Mouse (Mus musculus) limb, embryonic 14.5 days (tissue): ENCODE data around the gene Fbxl13. TPM values are rescaled to one million over a fixed set of nuclear protein-coding genes. Genes with fewer than 3 reads are reported as not detected.
A peak's percentile ranks its signal among the peaks of the same experiment; 100 is the strongest.

ENCODE experiments used
- ATAC-seq: fragments of 200-750 bp; cut with Nextera tagmentation; 2 replicates; pipeline ENCODE4 v1.8.0; 2017; ENCODE audit warnings: low read depth, moderate number of reproducible peaks, moderate TSS enrichment; ENCODE audit not compliant: low FRiP score
- DNase-seq: peaks from one replicate; pipeline ENCODE4 v3.0.0-alpha.2; 2015; ENCODE audit warnings: low spot score
- H3K27ac ChIP-seq: fragments of 300-500 bp; sonication (generic); replicated peaks from 2 replicates; pipeline ENCODE4 v1.5.1; 2014; ENCODE audit warnings: low read depth, mild to moderate bottlenecking, low read length, moderate library complexity, mixed read lengths
- H3K27me3 ChIP-seq: fragments of 300-500 bp; sonication (generic); 2 replicates; pipeline ENCODE4 v1.6.1; 2014; ENCODE audit warnings: low read length, mixed read lengths; ENCODE audit not compliant: control insufficient read depth, insufficient read depth
- H3K36me3 ChIP-seq: fragments of 300-500 bp; sonication (generic); 2 replicates; pipeline ENCODE4 v1.6.1; 2014; ENCODE audit warnings: mild to moderate bottlenecking, low read length, moderate library complexity, mixed read lengths; ENCODE audit not compliant: control insufficient read depth, insufficient read depth
- H3K4me1 ChIP-seq: fragments of 300-500 bp; sonication (generic); 2 replicates; pipeline ENCODE4 v1.6.1; 2014; ENCODE audit warnings: antibody characterized with exemption, low read length, mixed read lengths; ENCODE audit not compliant: control insufficient read depth, insufficient read depth
- H3K4me2 ChIP-seq: fragments of 300-500 bp; sonication (generic); replicated peaks from 2 replicates; pipeline ENCODE4 v1.6.1; 2014; ENCODE audit warnings: low read depth, mild to moderate bottlenecking, low read length, moderate library complexity; ENCODE audit not compliant: severe bottlenecking
- H3K4me3 ChIP-seq: fragments of 300-500 bp; sonication (generic); replicated peaks from 2 replicates; pipeline ENCODE4 v1.5.1; 2014; ENCODE audit warnings: low read length
- H3K9ac ChIP-seq: fragments of 300-500 bp; sonication (generic); 2 replicates; pipeline ENCODE4 v1.6.1; 2014; ENCODE audit warnings: mild to moderate bottlenecking, low read depth, low read length, moderate library complexity; ENCODE audit not compliant: severe bottlenecking
- H3K9me3 ChIP-seq: fragments of 300-500 bp; sonication (generic); 2 replicates; pipeline ENCODE4 v1.6.1; 2016; ENCODE audit warnings: low read length; ENCODE audit not compliant: control insufficient read depth
- POLR2A ChIP-seq: fragments of 200-500 bp; IDR thresholded peaks from 2 replicates; pipeline ENCODE4 v1.8.0; 2012; ENCODE audit warnings: inconsistent platforms, mild to moderate bottlenecking, moderate library complexity, borderline replicate concordance; ENCODE audit not compliant: insufficient read depth, insufficient read length; ENCODE audit errors: extremely low read depth
- WGBS: fragments of 180-500 bp; shearing (Covaris S2); extraction: QIAGEN DNeasy Blood & Tissue Kit; methylation state at CpG from one replicate; pipeline ENCODE4 v1.1.7; 2014; 5-methylcytosine and 5-hydroxymethylcytosine counted together
- polyA plus RNA-seq, 2 experiments: library from polyadenylated mRNA; depleted of rRNA in 1 of 2; stranded (reverse) in 1 of 2; unstranded in 1 of 2; fragments of >200 nt; fragmentation: Nextera tagmentation in 1 of 2; extraction: Ambion mirVana in 1 of 2; gene quantifications; 2 replicates each; pipeline versions ENCODE4 v1.2.1 to v1.2.3; 2012 to 2014

The Fbxl13 gene
- polyA plus RNA-seq, 2 experiments, result 0.15 to 0.25 TPM

DNA sequence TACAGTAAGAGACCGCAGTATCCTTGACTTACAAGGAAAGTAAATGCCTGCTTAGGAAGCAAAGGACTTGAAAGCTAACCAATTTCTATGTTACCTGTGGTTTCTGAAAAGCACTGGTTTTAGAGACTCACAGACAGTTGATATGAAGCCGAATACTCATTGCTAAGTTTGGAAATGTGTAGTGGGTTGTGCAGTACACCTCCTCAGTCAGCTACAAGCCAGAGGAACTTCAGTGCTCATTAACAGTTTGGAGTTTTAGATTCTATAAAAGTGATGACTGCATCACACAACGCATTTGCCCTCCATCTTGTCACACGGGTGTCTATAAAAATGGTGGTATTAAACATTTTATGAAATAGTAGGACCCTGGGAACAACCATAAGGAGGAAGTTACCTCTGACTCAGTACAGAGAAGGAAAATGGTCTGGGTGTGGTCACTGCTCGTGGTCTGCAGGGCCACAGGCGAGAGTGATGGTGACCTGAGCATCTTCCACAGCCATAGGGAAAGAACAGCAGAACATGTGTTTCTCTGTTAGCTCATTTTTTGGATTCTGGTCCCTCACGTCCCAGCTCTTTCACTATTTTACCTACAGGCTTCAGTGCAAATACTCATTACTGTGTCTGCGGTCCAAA lies 160.1 kb downstream of the Fbxl13 start:
- Histone ChIP-seq H3K4me2 (no peak overlapping the region), H3K36me3 (no peaks in the 10 kb centered on the region), H3K4me1 (peaks cover 53% of the 10 kb centered on the region), H3K27ac (no peak overlapping the region), H3K9ac (no peak overlapping the region), H3K9me3 (no peaks in the 10 kb centered on the region), H3K27me3 (no peaks in the 10 kb centered on the region), H3K4me3 (no peak overlapping the region)
- DNase-seq, result no peak
- ATAC-seq, result no peak
- no peak for TF ChIP-seq POLR2A
- 73% methylated on average over 8 of the region's 8 CpGs for WGBS

DNA sequence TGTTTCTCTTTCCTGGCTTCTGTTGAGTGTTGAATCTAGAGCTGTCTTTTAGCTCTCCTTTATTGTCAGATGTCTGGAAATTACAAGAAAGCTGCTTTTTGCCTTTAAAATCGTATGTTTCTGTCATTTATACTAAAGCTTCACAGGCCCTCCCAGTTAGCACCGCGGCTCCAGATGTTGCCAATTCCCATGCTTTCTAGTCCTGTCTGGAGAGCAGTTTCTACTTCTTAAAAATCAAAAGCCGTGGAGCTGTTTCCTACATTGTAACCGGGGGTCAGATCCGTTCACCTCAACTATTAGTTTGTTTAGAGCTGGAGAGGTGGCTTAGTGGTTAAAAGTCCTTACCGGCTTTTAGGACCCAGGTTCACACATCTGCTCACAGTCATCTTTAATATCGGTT lies 162.2 kb downstream of the Fbxl13 start:
- H3K36me3 ChIP-seq, result no peaks in the 10 kb centered on the region
- H3K27ac ChIP-seq, result 0 out of 2 replicates have a peak overlapping the region, but pooled peaks have one; percentile 28
- H3K4me3 ChIP-seq, result no peak overlapping the region
- WGBS, result 29% methylated on average over 8 of the region's 8 CpGs
- peaks cover 37% of the 10 kb centered on the region for H3K4me1 ChIP-seq
- TF ChIP-seq POLR2A, result no peak
- no peak overlapping the region for H3K4me2 ChIP-seq
- ATAC-seq, result no peak
- DNase-seq, result no peak
- H3K27me3 ChIP-seq, result no peaks in the 10 kb centered on the region
- H3K9ac ChIP-seq, result no peak overlapping the region
- H3K9me3 ChIP-seq, result no peaks in the 10 kb centered on the region

DNA sequence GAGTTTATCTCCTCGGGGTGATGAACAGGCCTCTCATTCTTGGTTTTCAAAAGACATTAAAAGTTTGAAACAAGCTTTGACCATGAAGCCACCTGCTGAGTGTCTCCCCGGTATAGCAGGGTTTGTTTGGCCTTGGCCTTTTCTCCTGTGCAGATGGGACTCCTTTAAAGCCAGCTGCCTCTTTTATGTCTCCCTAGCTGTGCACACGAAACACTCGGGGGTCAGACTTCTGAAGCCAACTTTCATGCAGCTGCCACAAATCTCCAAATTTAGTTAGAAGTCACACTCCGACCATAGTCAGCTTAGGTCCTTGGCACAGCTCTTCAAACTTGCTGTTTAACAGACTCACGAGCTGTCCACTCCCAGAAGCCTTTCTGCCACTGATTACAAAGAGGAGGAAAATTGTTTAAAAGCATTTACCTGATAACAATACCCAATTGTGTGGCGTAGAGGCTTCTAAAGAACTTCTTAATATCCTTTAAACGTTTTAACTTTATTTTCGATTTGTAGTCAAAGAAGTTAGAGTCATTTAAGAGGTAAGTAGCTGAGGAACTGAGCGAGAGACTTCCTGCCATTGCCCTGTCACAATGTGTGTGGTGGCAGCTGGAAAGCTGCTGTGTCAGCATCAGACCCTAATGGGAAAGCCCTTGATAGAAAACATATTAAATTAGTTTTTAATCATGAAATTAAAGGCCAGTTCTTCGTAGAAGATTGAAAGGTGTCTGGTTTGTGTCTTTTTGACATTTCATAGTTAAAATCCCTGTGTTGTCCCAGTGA lies 162.8 kb downstream of the Fbxl13 start:
- no peak for DNase-seq
- Histone ChIP-seq H3K27ac (peak overlapping the region; percentile 65; the same call in 1 of the 2 replicates), H3K4me1 (peaks cover 35% of the 10 kb centered on the region), H3K4me2 (no peak overlapping the region), H3K9ac (no peak overlapping the region), H3K4me3 (no peak overlapping the region), H3K27me3 (no peaks in the 10 kb centered on the region), H3K9me3 (no peaks in the 10 kb centered on the region), H3K36me3 (no peaks in the 10 kb centered on the region)
- WGBS, result 35% methylated on average over 11 of the region's 11 CpGs
- 0 out of 2 replicates have a peak, but pooled peaks have one; percentile 5 for ATAC-seq
- TF ChIP-seq POLR2A, result no peak

DNA sequence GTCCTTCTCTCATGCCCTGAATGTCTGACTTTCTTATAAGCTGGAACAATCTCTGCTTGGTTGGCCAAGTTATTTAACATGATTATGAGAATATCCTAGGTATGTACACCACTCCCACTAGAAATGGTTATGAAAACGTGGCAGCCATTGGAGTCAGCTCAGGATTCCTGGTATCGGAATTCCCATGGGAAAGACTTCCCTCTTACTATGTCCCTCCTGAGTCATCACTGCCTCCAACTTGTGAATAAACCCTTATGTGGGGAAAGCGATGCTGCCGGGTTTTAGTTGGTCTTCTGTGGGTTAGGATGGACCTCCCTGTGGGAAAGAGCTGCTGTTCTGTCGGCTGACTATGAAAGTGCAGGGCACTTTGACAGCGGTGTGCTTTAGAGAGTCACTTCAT lies 163.9 kb downstream of the Fbxl13 start:
- H3K36me3 ChIP-seq, result no peaks in the 10 kb centered on the region
- no peak overlapping the region for H3K27ac ChIP-seq
- no peak overlapping the region for H3K4me2 ChIP-seq
- no peak overlapping the region for H3K4me3 ChIP-seq
- no peak for TF ChIP-seq POLR2A
- H3K9ac ChIP-seq, result no peak overlapping the region
- ATAC-seq (no peak), DNase-seq (no peak)
- no peaks in the 10 kb centered on the region for H3K27me3 ChIP-seq
- H3K4me1 ChIP-seq, result peaks cover 29% of the 10 kb centered on the region
- 85% methylated on average over 6 of the region's 6 CpGs for WGBS
- H3K9me3 ChIP-seq, result no peaks in the 10 kb centered on the region

DNA sequence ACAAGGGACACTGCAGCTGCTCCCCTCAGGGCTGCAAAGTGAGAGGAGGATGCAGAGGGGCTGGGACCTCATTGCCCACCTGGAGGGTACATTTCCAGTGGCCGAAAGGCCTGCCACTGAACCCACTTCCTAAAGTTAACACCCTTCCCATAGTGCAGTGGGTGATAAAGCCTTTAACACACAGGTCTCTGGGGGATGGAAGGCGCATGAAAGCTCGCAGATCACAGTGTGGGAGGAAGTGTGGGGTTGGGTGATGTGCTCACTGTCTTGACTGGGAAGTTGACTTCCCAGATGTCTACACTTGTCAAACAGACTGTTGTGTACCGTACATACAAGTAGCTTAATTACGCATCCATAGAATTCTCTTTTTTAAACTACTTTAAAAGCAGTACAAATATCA lies 165.7 kb downstream of the Fbxl13 start:
- TF ChIP-seq POLR2A, result no peak
- DNase-seq, result no peak
- no peak overlapping the region for H3K27ac ChIP-seq
- 86% methylated on average over 5 of the region's 5 CpGs for WGBS
- no peaks in the 10 kb centered on the region for H3K36me3 ChIP-seq
- H3K4me1 ChIP-seq, result peaks cover 21% of the 10 kb centered on the region
- no peak overlapping the region for H3K4me3 ChIP-seq
- no peak overlapping the region for H3K9ac ChIP-seq
- no peak overlapping the region for H3K4me2 ChIP-seq
- H3K27me3 ChIP-seq, result no peaks in the 10 kb centered on the region
- ATAC-seq, result no peak
- H3K9me3 ChIP-seq, result no peaks in the 10 kb centered on the region
